13 mouse cellular contexts compared by ENCODE assay signal in genomic region chr1:150779902-150780301, GRCm38 (mm10).
DNase-seq lines count a peak whose midpoint lies in the region; ATAC-seq and TF ChIP-seq lines count a peak whose summit lies in the region.
"Had no signal": no experiment of that assay in that cellular context is flagged by ENCODE, and none has a peak within 500 bp of the region (broad histone marks: within the 10 kb centered on the region; RNA-seq: fewer than 3 reads in every experiment).

No protein-coding gene starts in this region.

- 0 out of 2 replicates have a peak, but pooled peaks have one; percentile 6 for TF ChIP-seq CTCF in liver, embryonic 14.5 days (IDR thresholded peaks at IDR 0.05; ENCODE audit: low read depth)
- TF ChIP-seq CTCF in forebrain, postnatal 0 days (IDR thresholded peaks at IDR 0.05; ENCODE audit: low read depth), result peak; percentile 52

- ATAC-seq in forebrain, embryonic 11.5 days (replicated peaks; ENCODE audit: low FRiP score), result 0 out of 2 replicates have a peak, but pooled peaks have one; percentile 21
- no peak for ATAC-seq in forebrain, embryonic 12.5 days (ENCODE audit: low FRiP score)
- ATAC-seq in liver, embryonic 14.5 days (ENCODE audit: insufficient read depth), result no peak
- ATAC-seq in liver, embryonic 11.5 days (replicated peaks; ENCODE audit: low FRiP score), result no peak
- no peak for ATAC-seq in forebrain, postnatal 0 days
- no peak for ATAC-seq in megakaryocyte, adult 5-6 weeks (ENCODE audit: poor library complexity, severe bottlenecking)

- in situ Hi-C loops in ES-E14 (cut with MboI; ENCODE audit: low sequenced_read_pairs in 2 of 2, unreplicated experiment in 2 of 2), result no loop called here

- intact Hi-C loops in gastrocnemius, postnatal 36 days (cut with DNase I), result loop anchor here (5.0 kb wide), 1 partner anchor 232 kb away; no protein-coding TSS in a partner anchor

- H3K4me3 ChIP-seq in forebrain, embryonic 11.5 days (ENCODE audit: low read depth, low read length), result no peak overlapping the region
- H3K4me3 ChIP-seq in forebrain, embryonic 12.5 days (replicated peaks), result no peak overlapping the region
- no peak overlapping the region for H3K4me3 ChIP-seq in liver, embryonic 14.5 days (ENCODE audit: insufficient read depth in 1 of 2, low read depth in 2 of 2, low read length in 2 of 2)
- H3K4me3 ChIP-seq in liver, embryonic 11.5 days (ENCODE audit: low read depth, low read length), result no peak overlapping the region
- no peak overlapping the region for H3K4me3 ChIP-seq in ES-E14 (ENCODE audit: insufficient read depth in 1 of 2, low read depth in 1 of 2, low read length in 2 of 2, poor library complexity in 1 of 2, severe bottlenecking in 1 of 2)
- no peak overlapping the region for H3K4me3 ChIP-seq in forebrain, postnatal 0 days (ENCODE audit: low read depth, low read length)
- H3K4me3 ChIP-seq: embryonic facial prominence, embryonic 10.5 days; neural tube, embryonic 13.5 days had no signal

- TF ChIP-seq EP300 in liver, embryonic 14.5 days (IDR thresholded peaks at IDR 0.05; ENCODE audit: low read depth), result no peak

- no peak overlapping the region for H3K9ac ChIP-seq in forebrain, embryonic 11.5 days (ENCODE audit: low read length)
- H3K9ac ChIP-seq in forebrain, embryonic 12.5 days, result no peak overlapping the region
- no peak overlapping the region for H3K9ac ChIP-seq in liver, embryonic 14.5 days (replicated peaks)
- no peak overlapping the region for H3K9ac ChIP-seq in liver, embryonic 11.5 days (ENCODE audit: low read depth, low read length)
- no peak overlapping the region for H3K9ac ChIP-seq in ES-E14 (ENCODE audit: insufficient read depth, low read depth, low read length, poor library complexity, severe bottlenecking)
- H3K9ac ChIP-seq in forebrain, postnatal 0 days, result no peak overlapping the region
- H3K9ac ChIP-seq: neural tube, embryonic 13.5 days had no signal

- H3K27me3 ChIP-seq in forebrain, embryonic 11.5 days (ENCODE audit: control insufficient read depth, insufficient read depth, low read length), result no peaks in the 10 kb centered on the region
- no peaks in the 10 kb centered on the region for H3K27me3 ChIP-seq in forebrain, embryonic 12.5 days
- no peaks in the 10 kb centered on the region for H3K27me3 ChIP-seq in liver, embryonic 14.5 days (ENCODE audit: control insufficient read depth, insufficient read depth, low read length)
- no peaks in the 10 kb centered on the region for H3K27me3 ChIP-seq in liver, embryonic 11.5 days (replicated peaks; ENCODE audit: control insufficient read depth, insufficient read depth, low read length)
- no peaks in the 10 kb centered on the region for H3K27me3 ChIP-seq in forebrain, postnatal 0 days (ENCODE audit: insufficient read depth, low read length)
- H3K27me3 ChIP-seq: neural tube, embryonic 13.5 days had no signal

- H3K9me3 ChIP-seq in forebrain, embryonic 11.5 days (ENCODE audit: control insufficient read depth, low read length), result no peaks in the 10 kb centered on the region
- H3K9me3 ChIP-seq in forebrain, embryonic 12.5 days, result no peaks in the 10 kb centered on the region
- H3K9me3 ChIP-seq in liver, embryonic 14.5 days (ENCODE audit: control insufficient read depth, low read length), result no peaks in the 10 kb centered on the region
- H3K9me3 ChIP-seq in liver, embryonic 11.5 days (ENCODE audit: control insufficient read depth, low read length), result no peaks in the 10 kb centered on the region
- H3K9me3 ChIP-seq in ES-E14 (ENCODE audit: control insufficient read depth, insufficient read depth, low read depth, low read length), result no peaks in the 10 kb centered on the region
- no peaks in the 10 kb centered on the region for H3K9me3 ChIP-seq in forebrain, postnatal 0 days (ENCODE audit: low read length)
- H3K9me3 ChIP-seq: embryonic facial prominence, embryonic 10.5 days; neural tube, embryonic 13.5 days had no signal

- no peaks in the 10 kb centered on the region for H3K36me3 ChIP-seq in forebrain, embryonic 11.5 days (ENCODE audit: control insufficient read depth, insufficient read depth, low read length)
- H3K36me3 ChIP-seq in forebrain, embryonic 12.5 days (replicated peaks), result no peaks in the 10 kb centered on the region
- no peaks in the 10 kb centered on the region for H3K36me3 ChIP-seq in liver, embryonic 14.5 days (replicated peaks; ENCODE audit: control insufficient read depth, insufficient read depth, low read depth)
- no peaks in the 10 kb centered on the region for H3K36me3 ChIP-seq in liver, embryonic 11.5 days (ENCODE audit: control insufficient read depth, insufficient read depth, low read length)
- H3K36me3 ChIP-seq in ES-E14 (ENCODE audit: control insufficient read depth, insufficient read depth, low read length, poor library complexity, severe bottlenecking), result no peaks in the 10 kb centered on the region
- no peaks in the 10 kb centered on the region for H3K36me3 ChIP-seq in forebrain, postnatal 0 days (ENCODE audit: insufficient read depth)
- H3K36me3 ChIP-seq: embryonic facial prominence, embryonic 10.5 days; neural tube, embryonic 13.5 days had no signal

- H3K27ac ChIP-seq in forebrain, embryonic 11.5 days (ENCODE audit: low read depth, low read length), result no peak overlapping the region
- no peak overlapping the region for H3K27ac ChIP-seq in forebrain, embryonic 12.5 days
- H3K27ac ChIP-seq in liver, embryonic 14.5 days, result no peak overlapping the region
- no peak overlapping the region for H3K27ac ChIP-seq in liver, embryonic 11.5 days (ENCODE audit: low read depth, low read length)
- no peak overlapping the region for H3K27ac ChIP-seq in ES-E14 (ENCODE audit: insufficient read depth, low read depth, low read length, poor library complexity, severe bottlenecking)
- H3K27ac ChIP-seq in forebrain, postnatal 0 days (ENCODE audit: low read depth, low read length), result no peak overlapping the region
- H3K27ac ChIP-seq: embryonic facial prominence, embryonic 10.5 days; neural tube, embryonic 13.5 days had no signal

- H3K4me2 ChIP-seq in forebrain, embryonic 11.5 days (ENCODE audit: low read depth, low read length, severe bottlenecking), result no peak overlapping the region
- no peak overlapping the region for H3K4me2 ChIP-seq in forebrain, embryonic 12.5 days
- H3K4me2 ChIP-seq in liver, embryonic 14.5 days (ENCODE audit: low read depth), result no peak overlapping the region
- no peak overlapping the region for H3K4me2 ChIP-seq in liver, embryonic 11.5 days
- H3K4me2 ChIP-seq in forebrain, postnatal 0 days (ENCODE audit: low read depth), result no peak overlapping the region
- H3K4me2 ChIP-seq: neural tube, embryonic 13.5 days had no signal

- 42% methylated on average over 2 of the region's 2 CpGs for WGBS in forebrain, embryonic 11.5 days
- 51% methylated on average over 2 of the region's 2 CpGs for WGBS in forebrain, embryonic 12.5 days
- 11% methylated on average over 2 of the region's 2 CpGs for WGBS in liver, embryonic 14.5 days (ENCODE audit: insufficient replicate concordance)
- WGBS in liver, embryonic 11.5 days, result 32% methylated on average over 2 of the region's 2 CpGs
- WGBS in forebrain, postnatal 0 days, result 39% methylated on average over 2 of the region's 2 CpGs

- DNase-seq in forebrain, embryonic 11.5 days (ENCODE audit: low spot score), result no peak
- no peak for DNase-seq in liver, embryonic 14.5 days (ENCODE audit: low read depth in 3 of 3, low spot score in 3 of 3)
- no peak for DNase-seq in liver, embryonic 11.5 days (ENCODE audit: low spot score)
- DNase-seq in ES-E14 (ENCODE audit: low read depth, low spot score), result no peak
- peak; percentile 13 for DNase-seq in forebrain, postnatal 0 days
- no peak for DNase-seq in gastrocnemius, postnatal 36 days
- DNase-seq: kidney, adult 18-20 months; layer of hippocampus, postnatal 36 days; thymus, adult 18-20 months had no signal

- H3K4me1 ChIP-seq in forebrain, embryonic 11.5 days (replicated peaks; ENCODE audit: control insufficient read depth, insufficient read depth, low read length), result no peaks in the 10 kb centered on the region
- H3K4me1 ChIP-seq in forebrain, embryonic 12.5 days, result no peaks in the 10 kb centered on the region
- no peaks in the 10 kb centered on the region for H3K4me1 ChIP-seq in liver, embryonic 14.5 days (replicated peaks; ENCODE audit: control insufficient read depth in 2 of 2, insufficient read depth in 2 of 2, low read length in 1 of 2)
- no peaks in the 10 kb centered on the region for H3K4me1 ChIP-seq in liver, embryonic 11.5 days (replicated peaks; ENCODE audit: control insufficient read depth, insufficient read depth, low read length)
- no peaks in the 10 kb centered on the region for H3K4me1 ChIP-seq in ES-E14 (ENCODE audit: control insufficient read depth in 2 of 2, insufficient read depth in 2 of 2, low read length in 2 of 2, poor library complexity in 1 of 2)
- H3K4me1 ChIP-seq in forebrain, postnatal 0 days (ENCODE audit: insufficient read depth), result no peaks in the 10 kb centered on the region
- H3K4me1 ChIP-seq: neural tube, embryonic 13.5 days had no signal

TF ChIP-seq in ES-E14, 5 proteins besides CTCF, POLR2A, EP300 and RAD21:
- TF ChIP-seq HCFC1 (IDR thresholded peaks at IDR 0.05; ENCODE audit: borderline replicate concordance, insufficient read depth, low read length) (no peak), CHD2 (IDR thresholded peaks at IDR 0.05; ENCODE audit: low read depth, low read length) (no peak), ZNF384 (IDR thresholded peaks at IDR 0.05; ENCODE audit: low read depth, low read length) (no peak), ZC3H11A (IDR thresholded peaks at IDR 0.05; ENCODE audit: borderline replicate concordance, low read depth, low read length) (0 out of 2 replicates have a peak, but pooled peaks have one; percentile 4), MAFK (IDR thresholded peaks at IDR 0.05; ENCODE audit: insufficient read depth, low read depth, low read length) (no peak)
